Mouse (Mus musculus) limb, embryonic 11.5 days (tissue): ENCODE data around the gene Bola1. TPM values are rescaled to one million over a fixed set of nuclear protein-coding genes. Genes with fewer than 3 reads are reported as not detected.
"Not testable (repeated sequence)": the region's sequence is repeated elsewhere in the genome, so short reads cannot be mapped to it uniquely, and the experiment has no call there.

Experiments used
- ATAC-seq: fragments of 200-750 bp; cut with Nextera tagmentation; 2 replicates; pipeline ENCODE4 v1.8.0; 2017; ENCODE audit warnings: low read depth; ENCODE audit not compliant: insufficient number of reproducible peaks, low FRiP score, low TSS enrichment
- DNase-seq: peaks from one replicate; pipeline ENCODE4 v3.0.0-alpha.2; 2015; ENCODE audit warnings: low spot score
- H3K27ac ChIP-seq: fragments of 300-500 bp; sonication (generic); replicated peaks from 2 replicates; pipeline ENCODE4 v1.5.1; 2014; ENCODE audit warnings: low read depth, mild to moderate bottlenecking, low read length
- H3K27me3 ChIP-seq: fragments of 300-500 bp; sonication (generic); 2 replicates; pipeline ENCODE4 v1.6.1; 2014; ENCODE audit warnings: mild to moderate bottlenecking, low read length, mixed read lengths; ENCODE audit not compliant: control insufficient read depth, insufficient read depth
- H3K36me3 ChIP-seq: fragments of 300-500 bp; sonication (generic); 2 replicates; pipeline ENCODE4 v1.6.1; 2014; ENCODE audit warnings: mild to moderate bottlenecking, low read length, moderate library complexity, mixed read lengths; ENCODE audit not compliant: control insufficient read depth, insufficient read depth
- H3K4me1 ChIP-seq: fragments of 300-500 bp; sonication (generic); 2 replicates; pipeline ENCODE4 v1.6.1; 2014; ENCODE audit warnings: low read length, mixed read lengths; ENCODE audit not compliant: control insufficient read depth, insufficient read depth
- H3K4me2 ChIP-seq: fragments of 300-500 bp; sonication (generic); 2 replicates; pipeline ENCODE4 v1.6.1; 2014; ENCODE audit warnings: low read depth, mild to moderate bottlenecking, moderate library complexity; ENCODE audit not compliant: severe bottlenecking
- H3K4me3 ChIP-seq: fragments of 300-500 bp; sonication (generic); 2 replicates; pipeline ENCODE4 v1.5.1; 2014; ENCODE audit warnings: low read depth, low read length
- H3K9ac ChIP-seq: fragments of 300-500 bp; sonication (generic); 2 replicates; pipeline ENCODE4 v1.6.1; 2014; ENCODE audit warnings: mild to moderate bottlenecking, low read length
- H3K9me3 ChIP-seq: fragments of 300-500 bp; sonication (generic); 2 replicates; pipeline ENCODE4 v1.6.1; 2016; ENCODE audit warnings: low read length; ENCODE audit not compliant: control insufficient read depth
- WGBS: fragments of 180-500 bp; shearing (Covaris S2); extraction: QIAGEN DNeasy Blood & Tissue Kit; methylation state at CpG from one replicate; pipeline ENCODE4 v1.1.7; 2014; 5-methylcytosine and 5-hydroxymethylcytosine counted together
- polyA plus RNA-seq: library from polyadenylated mRNA; unstranded; fragments of >200 nt; fragmentation: Nextera tagmentation; extraction: Ambion mirVana; gene quantifications from 2 replicates; pipeline ENCODE4 v1.2.1, GENCODE M21; 2014

Gene Bola1
- polyA plus RNA-seq, 1 experiment from 2014 or later, result 68.9 TPM

DNA sequence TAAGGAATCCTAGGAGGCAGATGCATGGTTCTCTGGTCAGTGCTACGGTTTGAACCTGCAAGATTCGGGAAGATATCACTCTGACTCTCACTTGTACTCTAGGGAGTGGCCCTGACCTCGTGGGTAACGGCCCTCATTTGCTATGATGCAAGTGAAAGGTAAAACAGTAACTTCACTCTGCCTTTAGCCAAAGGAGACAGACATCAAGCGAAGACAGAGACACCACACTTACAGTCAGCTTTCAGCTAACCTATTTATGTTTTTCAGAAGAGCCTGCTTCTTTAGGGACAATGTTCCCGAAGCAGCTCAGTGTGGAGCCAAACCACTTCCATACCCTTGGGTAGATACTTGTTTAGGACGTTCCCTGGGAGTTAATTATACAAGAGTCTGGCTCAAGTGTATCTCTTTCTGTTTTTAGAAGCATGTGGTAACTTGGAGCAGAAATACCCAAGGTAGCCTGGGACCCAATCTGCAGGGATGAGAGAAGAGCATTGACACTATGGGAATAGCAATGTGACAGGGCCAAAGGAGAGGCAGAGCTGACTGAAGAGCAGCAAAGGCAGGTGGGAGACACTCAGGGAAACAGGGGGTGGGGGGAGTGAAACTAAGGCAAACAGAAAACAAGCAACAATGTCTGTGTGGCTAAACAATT lies 24.5 kb upstream of the Bola1 start:
- no peaks in the 10 kb centered on the region for H3K36me3 ChIP-seq
- peaks cover 23% of the 10 kb centered on the region for H3K4me1 ChIP-seq
- peak overlapping the region; percentile 98 for H3K27ac ChIP-seq
- ATAC-seq (no peak), DNase-seq (no peak)
- no peaks in the 10 kb centered on the region for H3K9me3 ChIP-seq
- WGBS, result 85% methylated on average over 7 of the region's 7 CpGs
- peak overlapping the region; percentile 39 for H3K9ac ChIP-seq
- no peaks in the 10 kb centered on the region for H3K27me3 ChIP-seq
- H3K4me3 ChIP-seq, result 0 out of 2 replicates have a peak overlapping the region, but pooled peaks have one; percentile 5
- 0 out of 2 replicates have a peak overlapping the region, but pooled peaks have one; percentile 23 for H3K4me2 ChIP-seq

GRCm38 (mm10) chr3:96240799-96241197 lies 21.3 kb upstream of the Bola1 start:
- 81% methylated on average over 9 of the region's 9 CpGs for WGBS
- no peaks in the 10 kb centered on the region for H3K9me3 ChIP-seq

DNA sequence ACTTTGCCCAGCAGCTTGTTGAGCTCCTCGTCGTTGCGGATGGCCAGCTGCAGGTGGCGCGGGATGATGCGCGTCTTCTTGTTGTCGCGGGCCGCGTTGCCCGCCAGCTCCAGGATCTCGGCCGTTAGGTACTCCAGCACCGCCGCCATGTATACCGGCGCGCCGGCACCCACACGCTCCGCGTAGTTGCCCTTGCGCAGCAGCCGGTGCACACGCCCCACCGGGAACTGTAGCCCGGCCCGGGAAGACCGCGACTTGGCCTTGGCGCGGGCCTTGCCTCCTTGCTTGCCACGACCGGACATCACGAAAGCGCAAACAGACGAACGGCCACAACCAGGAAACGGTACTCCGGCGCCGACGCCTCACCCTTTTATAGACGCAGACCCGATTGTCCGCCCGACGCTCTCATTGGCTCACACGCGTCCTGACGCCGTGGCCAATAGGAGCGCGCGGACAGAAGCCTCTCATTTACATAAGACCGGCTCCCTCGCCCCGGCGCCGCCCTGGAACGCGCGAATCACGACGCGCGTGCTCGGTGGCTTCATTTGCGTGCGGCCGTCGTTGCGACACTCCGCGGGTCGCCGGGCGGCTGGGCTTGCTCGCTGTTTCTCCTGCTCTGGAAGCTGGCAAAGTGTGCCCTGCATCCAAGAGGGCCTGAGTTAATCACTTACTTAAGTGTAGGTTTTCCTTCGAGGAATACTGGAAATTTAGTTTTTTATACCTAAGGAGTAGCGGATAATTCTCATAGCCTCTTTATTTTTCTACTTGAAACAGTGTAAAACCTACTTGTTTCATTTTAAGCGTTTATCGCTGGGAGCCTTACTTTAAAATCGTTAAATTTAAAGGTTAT lies 20.7 kb upstream of the Bola1 start, which contains the start of gene Hist2h2aa2:
Hist2h2aa2 (minus strand) TSS at position 328 of the 850 bp plus-strand sequence.
- H3K36me3 ChIP-seq, H3K9me3 ChIP-seq, H3K27me3 ChIP-seq: not testable (repeated sequence)
- DNase-seq (peak; percentile 80), ATAC-seq (peak; percentile 81)
- peak within 1 kb of the TSS; percentile 20; the same call in 1 of the 2 replicates for H3K4me2 ChIP-seq
- H3K27ac ChIP-seq, result peak within 1 kb of the TSS; percentile 79
- peak within 1 kb of the TSS; percentile 35; the same call in 1 of the 2 replicates for H3K9ac ChIP-seq
- peaks cover 19% of the 10 kb centered on the region; the same call in 1 of the 2 replicates for H3K4me1 ChIP-seq
- H3K4me3 ChIP-seq, result peak within 1 kb of the TSS; percentile 24; the same call in 1 of the 2 replicates
- 7% methylated on average over 17 of the region's 85 CpGs for WGBS

More at GRCm38 (mm10) chr3:96240799-96241197, 21.3 kb upstream of the Bola1 start:
- Histone ChIP-seq H3K27ac (peak overlapping the region; percentile 79), H3K4me2 (peak overlapping the region; percentile 20; the same call in 1 of the 2 replicates), H3K9ac (peak overlapping the region; percentile 35; the same call in 1 of the 2 replicates), H3K27me3 (no peaks in the 10 kb centered on the region), H3K36me3 (no peaks in the 10 kb centered on the region), H3K4me3 (no peak overlapping the region), H3K4me1 (peaks cover 19% of the 10 kb centered on the region; the same call in 1 of the 2 replicates)
- DNase-seq (no peak), ATAC-seq (no peak)

GRCm38 (mm10) chr3:96238954-96239793 lies 19.7 kb upstream of the Bola1 start, which contains the start of gene Hist2h3c2:
Hist2h3c2 (minus strand) TSS chr3:96239127.
- H3K27me3 ChIP-seq, H3K9me3 ChIP-seq, DNase-seq, H3K36me3 ChIP-seq: not testable (repeated sequence)
- peak; percentile 91 for ATAC-seq
- H3K27ac ChIP-seq, result peak within 1 kb of the TSS; percentile 89
- peak within 1 kb of the TSS; percentile 78 for H3K9ac ChIP-seq
- H3K4me3 ChIP-seq, result peak within 1 kb of the TSS; percentile 40
- WGBS, result 0% methylated on average over 10 of the region's 68 CpGs
- peak within 1 kb of the TSS; percentile 60 for H3K4me2 ChIP-seq
- H3K4me1 ChIP-seq, result peaks cover 17% of the 10 kb centered on the region; the same call in 1 of the 2 replicates

GRCm38 (mm10) chr3:96237904-96238511 lies 18.5 kb upstream of the Bola1 start:
- DNase-seq (peak; percentile 63), ATAC-seq (no peak)
- no peaks in the 10 kb centered on the region for H3K36me3 ChIP-seq
- WGBS, result under 1% methylated on average over 12 of the region's 12 CpGs
- peak overlapping the region; percentile 78 for H3K9ac ChIP-seq
- H3K27ac ChIP-seq, result peak overlapping the region; percentile 89
- peak overlapping the region; percentile 40 for H3K4me3 ChIP-seq
- 0 out of 2 replicates have a peak, but pooled peaks cover 7% of the 10 kb centered on the region for H3K4me1 ChIP-seq
- no peaks in the 10 kb centered on the region for H3K27me3 ChIP-seq
- H3K9me3 ChIP-seq, result no peaks in the 10 kb centered on the region
- peak overlapping the region; percentile 60 for H3K4me2 ChIP-seq

DNA sequence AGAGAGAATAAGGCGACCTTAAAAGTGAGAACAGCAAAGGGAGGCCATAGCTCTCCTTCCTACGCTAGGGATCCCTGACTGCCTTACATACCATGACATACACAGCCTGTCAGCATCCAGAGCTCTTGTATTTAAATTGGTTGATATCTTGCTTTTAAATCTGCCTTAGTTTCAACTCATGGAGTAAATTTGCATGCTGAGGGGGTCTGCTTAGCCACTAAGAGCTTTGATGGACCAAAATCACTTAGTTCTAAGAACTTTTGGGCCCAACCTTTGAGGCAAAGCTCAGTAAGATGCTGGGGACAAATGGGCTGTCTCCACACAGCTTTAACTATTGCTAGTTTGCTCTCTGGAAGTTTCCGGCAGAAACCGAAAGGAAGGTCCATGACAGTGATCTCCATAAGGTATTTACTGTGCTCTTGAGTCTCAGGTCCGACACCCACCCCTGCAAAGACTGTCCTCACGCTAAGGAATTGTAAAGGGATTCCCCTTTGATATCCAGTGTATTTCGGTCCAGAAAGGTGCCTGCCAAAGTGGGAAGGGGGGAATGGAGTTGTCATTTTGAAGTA lies 17.9 kb upstream of the Bola1 start:
- no peaks in the 10 kb centered on the region for H3K36me3 ChIP-seq
- H3K27me3 ChIP-seq, result no peaks in the 10 kb centered on the region
- WGBS, result 27% methylated on average over 7 of the region's 7 CpGs
- no peak for ATAC-seq
- 0 out of 2 replicates have a peak, but pooled peaks cover 5% of the 10 kb centered on the region for H3K4me1 ChIP-seq
- peak overlapping the region; percentile 40 for H3K4me3 ChIP-seq
- H3K4me2 ChIP-seq, result peak overlapping the region; percentile 60
- H3K27ac ChIP-seq, result peak overlapping the region; percentile 89
- H3K9ac ChIP-seq, result peak overlapping the region; percentile 78
- no peaks in the 10 kb centered on the region for H3K9me3 ChIP-seq
- DNase-seq, result peak; percentile 61

GRCm38 (mm10) chr3:96236834-96237334 lies 17.4 kb upstream of the Bola1 start:
- DNase-seq, result no peak
- 0 out of 2 replicates have a peak, but pooled peaks cover 5% of the 10 kb centered on the region for H3K4me1 ChIP-seq
- H3K27ac ChIP-seq, result peak overlapping the region; percentile 89
- ATAC-seq, result no peak
- H3K9ac ChIP-seq, result peak overlapping the region; percentile 78; the same call in 1 of the 2 replicates
- no peaks in the 10 kb centered on the region for H3K27me3 ChIP-seq
- 83% methylated on average over 4 of the region's 4 CpGs for WGBS
- no peaks in the 10 kb centered on the region for H3K36me3 ChIP-seq
- H3K4me3 ChIP-seq, result peak overlapping the region; percentile 40
- H3K4me2 ChIP-seq, result peak overlapping the region; percentile 60
- no peaks in the 10 kb centered on the region for H3K9me3 ChIP-seq
